Mouse (Mus musculus) 3134 (cell line): ENCODE measurements at regions not wholly inside any gene's neighbourhood (a gene's known extent, or its start where the extent isn't known, plus 50 kb on each side); places are given as distances from the start of the nearest gene placed in this dataset.
"Not testable (repeated sequence)": the region's sequence is repeated elsewhere in the genome, so short reads cannot be mapped to it uniquely, and the experiment has no call there.

Source experiments
- DNase-seq: peaks from one replicate; pipeline ENCODE4 v3.0.0-alpha.2; 2011; ENCODE audit warnings: low spot score; ENCODE audit not compliant: insufficient read length; ENCODE audit errors: extremely low read depth

DNA sequence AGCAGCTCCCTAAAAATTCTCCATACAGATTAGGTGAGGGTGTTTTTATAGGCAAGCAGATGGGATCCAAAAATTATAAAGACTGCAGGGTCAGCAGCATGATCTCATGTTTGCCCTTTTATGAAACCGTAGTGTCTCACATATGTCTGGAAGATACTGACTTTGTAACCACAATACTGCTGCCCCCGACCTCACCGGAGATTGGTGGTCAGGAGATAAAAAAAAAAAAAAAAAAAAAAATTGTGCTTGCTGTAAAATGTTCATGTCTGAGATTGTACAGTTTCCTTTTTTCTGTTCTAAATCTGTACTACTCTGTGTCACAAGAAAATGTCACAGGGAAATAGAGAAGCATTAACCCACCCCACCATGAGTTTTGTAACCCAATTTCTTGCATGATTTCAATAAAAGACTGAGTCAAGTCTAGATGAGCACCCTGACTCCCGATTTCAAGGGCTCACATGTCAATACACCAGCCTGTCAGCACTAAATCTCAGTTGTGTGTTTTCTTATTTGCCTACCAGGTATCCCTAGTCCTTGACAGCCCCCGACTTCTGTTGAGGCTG is 169.5 kb upstream of the Ipo5 start:
- DNase-seq: no peak

DNA sequence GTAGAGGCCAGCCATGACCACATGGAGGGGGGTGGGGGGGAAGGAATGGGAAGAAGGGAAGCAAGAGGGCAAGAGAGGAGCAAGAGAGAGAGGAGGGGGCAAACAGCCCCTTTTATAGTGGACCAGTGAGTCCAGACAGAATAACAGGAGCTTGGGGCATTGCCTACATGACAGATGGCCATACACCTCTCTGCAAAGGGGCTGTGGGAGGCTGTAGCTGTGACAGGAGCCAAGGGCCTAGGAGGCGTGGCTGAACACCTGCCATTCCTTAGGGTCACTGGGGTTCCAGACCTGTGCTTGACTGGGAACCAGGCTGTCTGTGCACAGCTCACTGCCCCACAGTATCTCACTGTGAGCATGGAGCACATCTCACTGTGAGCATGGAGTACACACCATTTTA is 157.0 kb upstream of the Ipo5 start:
- no peak for DNase-seq

DNA sequence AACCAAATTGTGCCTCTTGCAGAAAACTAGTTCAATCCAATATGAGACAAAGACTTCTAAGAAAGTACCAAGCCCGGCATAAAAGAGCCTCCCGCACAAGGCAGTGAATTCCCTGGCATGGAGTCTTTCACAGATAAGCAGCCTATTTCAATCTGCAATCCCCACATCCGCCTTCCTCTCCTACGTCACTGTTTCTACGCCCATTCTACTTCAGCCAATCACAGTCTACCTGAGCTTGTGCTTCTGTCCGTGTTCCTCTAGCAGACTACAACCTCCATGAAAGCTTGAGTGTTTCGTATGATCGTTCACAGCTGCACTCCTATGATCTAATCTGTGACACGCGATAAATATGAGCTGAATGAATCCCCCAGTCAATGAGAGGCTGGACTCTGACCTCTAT is 155.6 kb upstream of the Ipo5 start:
- no peak for DNase-seq

DNA sequence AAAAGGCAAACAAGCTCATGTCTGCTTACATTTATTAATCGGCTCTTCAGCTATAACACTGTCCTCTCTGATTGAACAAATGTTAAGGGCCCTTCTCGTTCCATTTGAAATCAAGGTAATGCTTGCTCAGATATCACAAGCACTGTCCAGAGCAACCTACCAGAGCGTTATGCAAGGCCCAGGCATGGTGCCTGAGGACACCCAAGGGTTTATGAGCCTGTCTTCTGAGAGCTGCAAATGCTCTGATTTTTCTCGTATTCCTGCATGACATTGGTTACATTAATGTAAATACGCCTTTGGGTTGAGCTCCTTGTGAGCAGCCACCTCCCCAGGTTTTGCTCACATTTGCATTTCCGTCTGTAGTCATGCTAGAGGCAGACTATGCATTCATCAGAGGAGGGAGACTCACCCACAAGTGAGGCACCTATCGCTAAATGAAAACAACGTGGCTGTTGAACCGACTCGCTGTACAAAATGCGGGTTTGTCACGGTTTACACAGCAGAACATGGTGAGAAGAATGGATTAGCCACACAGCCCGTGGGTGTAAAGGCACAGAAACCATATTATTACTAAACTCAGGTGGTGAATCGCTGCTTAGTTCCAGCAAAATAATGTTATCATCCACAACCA is 152.7 kb upstream of the Ipo5 start:
- DNase-seq: no peak

GRCm38 (mm10) chr14:120762168-120762567 is 148.9 kb upstream of the Ipo5 start:
- no peak for DNase-seq

DNA sequence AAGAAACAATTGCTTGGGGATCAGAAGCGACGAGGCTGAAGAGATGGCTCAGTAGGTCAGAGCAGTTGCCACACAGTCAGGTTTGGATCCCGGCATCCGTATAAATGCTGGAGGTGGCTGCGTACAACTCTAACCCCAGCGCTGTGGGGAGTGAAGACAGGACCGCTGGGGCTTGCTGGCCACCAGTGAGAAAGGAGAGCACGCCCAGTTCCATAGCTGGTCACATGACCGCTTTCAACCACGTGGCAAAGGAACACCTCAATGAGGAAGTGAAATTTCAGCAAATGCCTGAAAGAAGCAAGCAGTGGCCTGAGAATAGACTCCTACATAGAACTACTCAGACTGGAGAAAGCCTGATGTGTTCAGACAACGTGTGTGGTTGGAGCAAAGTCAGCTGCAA is 148.3 kb upstream of the Ipo5 start:
- DNase-seq: no peak

- no peak for DNase-seq
Measured at GRCm38 (mm10) chr14:120763796-120764195, 147.2 kb upstream of the Ipo5 start.

DNA sequence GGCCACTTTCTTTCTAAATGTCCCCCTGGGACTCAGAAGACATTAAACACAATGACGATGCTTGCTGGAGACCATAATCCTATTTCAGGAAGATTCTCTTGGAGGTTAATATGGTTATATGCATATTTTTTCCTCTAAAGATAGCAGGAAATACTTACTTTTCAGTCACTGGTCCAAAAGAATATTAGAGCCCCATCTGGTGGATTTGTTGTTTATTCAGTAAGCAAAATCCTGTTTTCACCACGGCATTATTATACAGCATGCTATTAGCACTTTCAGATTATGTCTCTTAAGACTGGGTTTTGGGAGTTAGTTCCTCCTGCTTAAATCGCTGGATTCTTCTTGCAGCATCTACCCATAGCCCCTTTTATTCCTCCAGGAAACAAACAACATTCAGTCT is 146.6 kb upstream of the Ipo5 start:
- DNase-seq: no peak

DNA sequence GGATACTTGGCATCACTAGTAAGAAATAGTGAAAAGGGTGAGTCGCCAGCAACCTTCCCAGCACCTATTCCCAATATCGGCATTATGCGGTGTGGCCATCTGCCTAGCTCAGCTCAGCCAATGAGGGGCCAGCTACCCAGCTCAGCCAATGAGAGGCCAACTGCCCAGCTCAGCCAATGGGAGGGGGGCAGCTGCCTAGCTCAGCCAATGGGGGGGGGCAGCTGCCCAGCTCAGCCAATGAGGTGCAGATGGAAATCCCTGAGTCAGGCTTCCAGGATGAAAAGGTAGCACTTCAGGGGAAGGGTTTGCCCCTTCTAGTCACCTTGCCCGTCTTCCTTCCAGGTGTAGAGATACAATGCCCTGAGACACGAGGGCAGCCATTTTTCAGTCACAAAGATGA is 144.6 kb upstream of the Ipo5 start:
- no peak for DNase-seq

DNA sequence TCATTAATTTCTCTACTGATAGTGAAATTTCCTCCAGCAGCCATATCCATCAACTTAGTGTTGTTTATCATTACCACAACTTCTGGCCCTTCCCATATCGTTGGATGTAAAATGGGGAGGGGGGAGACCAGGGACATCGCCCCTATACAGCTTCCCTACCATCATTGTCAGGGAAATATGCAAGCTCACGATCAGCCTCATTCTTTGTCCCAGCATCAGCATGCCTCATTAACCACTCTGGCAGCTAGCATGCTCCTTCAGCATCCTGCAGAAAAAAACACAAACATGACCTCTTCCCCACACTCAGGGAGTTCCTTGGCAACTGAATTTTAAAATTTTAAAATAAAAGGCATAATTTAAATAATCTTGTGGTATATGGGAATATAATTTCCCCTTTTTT is 140.4 kb upstream of the Ipo5 start:
- DNase-seq: no peak

DNA sequence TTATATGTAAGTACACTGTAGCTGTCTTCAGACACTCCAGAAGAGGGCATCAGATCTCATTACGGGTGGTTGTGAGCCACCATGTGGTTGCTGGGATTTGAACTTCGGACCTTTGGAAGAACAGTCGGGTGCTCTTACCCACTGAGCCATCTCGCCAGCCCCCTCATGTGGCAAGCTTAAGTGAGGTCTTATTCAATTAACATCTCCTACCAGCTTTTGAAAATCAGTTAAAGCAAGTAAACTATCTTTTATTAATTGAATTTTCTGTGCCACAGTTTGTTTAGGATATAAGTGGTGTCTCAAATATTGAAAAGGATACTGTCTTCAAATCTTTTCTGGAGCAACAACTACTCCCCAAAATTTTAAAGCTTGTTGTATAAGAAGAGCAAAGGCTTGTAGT is 138.0 kb upstream of the Ipo5 start:
- DNase-seq: not testable (repeated sequence)

GRCm38 (mm10) chr14:120791828-120792554 is 119.0 kb upstream of the Ipo5 start:
- no peak for DNase-seq

DNA sequence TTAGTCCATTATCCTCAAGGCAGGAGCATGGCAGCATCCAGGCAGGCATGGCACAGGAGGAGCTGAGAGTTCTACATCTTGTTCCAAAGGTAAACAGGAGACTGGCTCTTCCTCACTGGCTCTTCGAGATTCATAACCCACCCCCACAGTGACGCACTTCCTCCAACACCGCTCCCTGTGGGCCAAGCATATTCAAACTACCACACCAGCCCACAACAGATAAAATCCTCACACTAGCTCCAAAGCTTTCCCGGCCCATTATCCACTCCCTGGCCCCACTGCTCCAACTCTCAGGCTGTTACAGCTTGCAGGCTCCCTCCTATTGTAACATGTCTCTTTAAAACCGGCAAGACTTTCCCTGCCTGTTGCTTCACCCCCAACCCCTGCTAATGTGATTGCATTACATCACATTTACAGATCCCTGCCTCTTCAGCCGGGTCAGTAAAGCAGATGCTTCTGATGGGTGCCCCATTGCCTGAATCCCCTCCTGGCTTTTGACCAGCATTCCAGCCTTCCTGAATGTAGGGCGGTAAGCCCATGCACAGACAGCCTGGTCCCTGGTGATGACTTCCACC is 113.0 kb upstream of the Ipo5 start:
- no peak for DNase-seq

GRCm38 (mm10) chr14:120803191-120803590 is 107.8 kb upstream of the Ipo5 start:
- no peak for DNase-seq

GRCm38 (mm10) chr14:120803739-120804138 is 107.3 kb upstream of the Ipo5 start:
- no peak for DNase-seq

- DNase-seq: no peak
Measured at GRCm38 (mm10) chr14:120804183-120804848, 106.7 kb upstream of the Ipo5 start.

DNA sequence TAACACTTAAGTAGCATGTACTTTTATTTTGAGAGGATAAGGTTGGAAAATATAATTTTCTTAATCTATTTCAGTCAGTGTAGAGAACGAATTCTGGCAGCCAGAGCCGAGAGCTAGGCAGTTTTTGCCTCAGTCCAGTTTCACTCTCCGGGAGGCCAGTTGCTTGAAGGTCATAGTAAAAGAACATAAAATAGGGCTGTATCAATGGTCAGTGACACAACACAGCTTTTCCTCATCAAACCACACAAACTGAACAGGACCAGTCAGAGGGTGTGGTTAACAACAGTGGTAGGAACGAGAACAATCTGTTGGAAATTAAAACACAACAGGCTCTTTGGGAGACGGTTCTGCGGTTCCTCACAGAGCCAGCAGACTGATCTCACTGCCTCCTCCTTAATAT is 105.9 kb upstream of the Ipo5 start:
- no peak for DNase-seq

- DNase-seq: not testable (repeated sequence)
Measured at GRCm38 (mm10) chr14:120805816-120806552, 105.0 kb upstream of the Ipo5 start.

DNA sequence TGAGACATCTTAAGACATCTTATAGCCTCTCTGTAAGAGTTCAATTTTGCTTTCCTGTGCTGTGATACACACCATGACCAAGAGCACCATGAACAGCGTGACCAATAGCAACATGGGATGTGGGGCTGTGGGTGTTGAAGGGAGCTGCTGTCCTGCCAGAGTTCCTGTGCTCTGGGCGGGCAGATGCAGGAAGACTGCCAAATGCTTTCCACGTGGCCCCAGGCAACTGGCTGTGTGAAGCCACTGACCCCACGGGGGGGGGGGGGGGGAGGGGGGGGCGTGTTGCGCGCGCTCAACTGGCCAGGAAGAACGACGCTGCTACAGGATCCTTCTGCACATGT is 104.5 kb upstream of the Ipo5 start:
- no peak for DNase-seq

GRCm38 (mm10) chr14:120809321-120809720 is 101.7 kb upstream of the Ipo5 start:
- DNase-seq: no peak

DNA sequence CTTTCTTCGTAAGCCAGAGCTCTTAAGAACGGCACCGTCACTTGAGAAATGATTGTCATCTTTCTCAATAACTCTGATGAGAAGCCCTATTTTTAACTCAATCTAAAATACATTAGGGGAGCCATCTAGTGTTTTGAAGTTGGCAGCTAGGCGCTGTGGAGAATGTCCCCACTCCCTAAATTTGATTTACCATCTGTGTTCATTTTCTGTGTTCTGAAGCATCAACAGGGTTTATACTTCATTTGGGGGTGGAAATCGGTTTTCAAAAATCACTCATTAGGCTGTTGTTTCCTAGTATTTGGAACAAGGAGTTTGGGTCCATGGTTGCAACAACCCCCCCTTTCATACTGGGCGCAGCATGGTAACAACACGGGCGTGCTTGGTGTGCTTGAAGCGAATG is 97.1 kb upstream of the Ipo5 start:
- no peak for DNase-seq
